8 mouse cellular contexts compared by ENCODE assay signal in genomic region chrX:151521786-151522522, GRCm38 (mm10). TPM values are rescaled to one million over a fixed set of nuclear protein-coding genes. Genes with fewer than 3 reads are reported as not detected.
DNase-seq lines count a peak whose midpoint lies in the region; ATAC-seq lines count a peak whose summit lies in the region.

No protein-coding gene starts in this region.

- H3K27me3 ChIP-seq in heart, embryonic 10.5 days (ENCODE audit: insufficient read depth, poor library complexity, severe bottlenecking): peaks cover 5% of the 10 kb centered on the region; the same call in 1 of the 2 replicates
- H3K27me3 ChIP-seq in kidney, embryonic 15.5 days: no peaks in the 10 kb centered on the region
- no peaks in the 10 kb centered on the region for H3K27me3 ChIP-seq in lung, embryonic 16.5 days (ENCODE audit: control insufficient read depth, insufficient read depth, low read depth, low read length)

- H3K4me1 ChIP-seq in heart, embryonic 10.5 days: no peaks in the 10 kb centered on the region
- H3K4me1 ChIP-seq in kidney, embryonic 15.5 days: 0 out of 2 replicates have a peak, but pooled peaks cover 2% of the 10 kb centered on the region
- H3K4me1 ChIP-seq in lung, embryonic 16.5 days (replicated peaks; ENCODE audit: control insufficient read depth, insufficient read depth, low read length): 0 out of 2 replicates have a peak, but pooled peaks cover 2% of the 10 kb centered on the region

- peak overlapping the region; percentile 92 for H3K27ac ChIP-seq in heart, embryonic 10.5 days
- peak overlapping the region; percentile 99; the same call in 1 of the 2 replicates for H3K27ac ChIP-seq in kidney, embryonic 15.5 days
- peak overlapping the region; percentile 99 for H3K27ac ChIP-seq in lung, embryonic 16.5 days (ENCODE audit: low read length)

- peak; percentile 27 for DNase-seq in CD4-positive helper T cell, adult 2 months (ENCODE audit: low read depth, low spot score)
- peak; percentile 22 for DNase-seq in MN1 (ENCODE audit: low spot score)
- DNase-seq in cerebellum, postnatal 36 days: peak; percentile 6 to 14
- DNase-seq in heart, embryonic 10.5 days (ENCODE audit: low spot score): peak; percentile 72
- DNase-seq in retina, postnatal 1 day: peak; percentile 30

- peak overlapping the region; percentile 64 for H3K4me3 ChIP-seq in heart, embryonic 10.5 days
- peak overlapping the region; percentile 60 for H3K4me3 ChIP-seq in kidney, embryonic 15.5 days (replicated peaks)
- H3K4me3 ChIP-seq in lung, embryonic 16.5 days (ENCODE audit: low read length): peak overlapping the region; percentile 65

- ATAC-seq in kidney, embryonic 15.5 days (replicated peaks; ENCODE audit: low FRiP score): no peak
- ATAC-seq in lung, embryonic 16.5 days (ENCODE audit: low read depth): no peak
- no peak for ATAC-seq in erythroid progenitor cell, adult 5-6 weeks (replicated peaks; ENCODE audit: low FRiP score, poor library complexity, severe bottlenecking)

- H3K9ac ChIP-seq in kidney, embryonic 15.5 days: peak overlapping the region; percentile 66
- H3K9ac ChIP-seq in lung, embryonic 16.5 days (ENCODE audit: low read length): peak overlapping the region; percentile 82

- peak overlapping the region; percentile 64 for H3K4me2 ChIP-seq in kidney, embryonic 15.5 days
- peak overlapping the region; percentile 70 for H3K4me2 ChIP-seq in lung, embryonic 16.5 days (ENCODE audit: low read depth, low read length)

- WGBS in heart, embryonic 10.5 days: 19% methylated on average over 25 of the region's 25 CpGs
- 28% methylated on average over 25 of the region's 25 CpGs for WGBS in kidney, embryonic 15.5 days
- WGBS in lung, embryonic 16.5 days: 26% methylated on average over 25 of the region's 25 CpGs

- H3K9me3 ChIP-seq in heart, embryonic 10.5 days: no peaks in the 10 kb centered on the region
- H3K9me3 ChIP-seq in kidney, embryonic 15.5 days (replicated peaks): no peaks in the 10 kb centered on the region
- no peaks in the 10 kb centered on the region for H3K9me3 ChIP-seq in lung, embryonic 16.5 days (ENCODE audit: control insufficient read depth, low read length)

- H3K36me3 ChIP-seq in heart, embryonic 10.5 days: no peaks in the 10 kb centered on the region
- no peaks in the 10 kb centered on the region for H3K36me3 ChIP-seq in kidney, embryonic 15.5 days
- no peaks in the 10 kb centered on the region for H3K36me3 ChIP-seq in lung, embryonic 16.5 days (ENCODE audit: control insufficient read depth, insufficient read depth, low read length)

RNA-seq across cellular contexts. Expression of gene Phf8, which starts 1.5 kb away (rescaled TPM):
- 13.9 and 16.5 TPM in 2 replicates for polyA plus RNA-seq in heart, embryonic 10.5 days (2016; fragmentation: Nextera tagmentation; extraction: Ambion mirVana)
- 15.4 and 18.8 TPM in 2 replicates for polyA plus RNA-seq in kidney, embryonic 15.5 days (2015; fragmentation: Nextera tagmentation; extraction: Ambion mirVana)
- polyA plus RNA-seq in lung, embryonic 16.5 days (2015; fragmentation: Nextera tagmentation; extraction: Ambion mirVana): 14.6 and 16.7 TPM in 2 replicates
- 38.2 and 52.0 TPM in 2 replicates for total RNA-seq in erythroid progenitor cell, adult 5-6 weeks (2015; ENCODE audit: low replicate concordance)
- total RNA-seq in erythroid progenitor cell, adult 5-6 weeks (2017; ENCODE audit: low replicate concordance): 34.4 and 36.4 TPM in 2 replicates

Comparison
In these comparisons a context has a peak if more than half of its experiments do, and no peak if none do; other contexts are left out.
1. DNase-seq: peak in every context shown above with its lines; median percentile 72 in heart, embryonic 10.5 days; 30 in retina, postnatal 1 day; 27 in CD4-positive helper T cell, adult 2 months; 22 in MN1; 10 in cerebellum, postnatal 36 days.